Mouse (Mus musculus) forebrain, postnatal 0 days (tissue): ENCODE data around the gene Ptpn1. TPM values are rescaled to one million over a fixed set of nuclear protein-coding genes. Genes with fewer than 3 reads are reported as not detected.

ENCODE experiments used
- ATAC-seq: fragments of 200-750 bp; cut with Nextera tagmentation; 2 replicates; pipeline ENCODE4 v1.8.0; 2017; ENCODE audit warnings: mild to moderate bottlenecking, moderate library complexity
- DNase-seq: peaks from one replicate; pipeline ENCODE4 v3.0.0-alpha.2; 2015
- H3K27ac ChIP-seq: fragments of 300-500 bp; sonication (generic); 2 replicates; pipeline ENCODE4 v1.5.1; 2014; ENCODE audit warnings: low read depth, mild to moderate bottlenecking, antibody characterized with exemption, low read length, moderate library complexity, mixed read lengths
- H3K27me3 ChIP-seq: fragments of 300-500 bp; sonication (generic); 2 replicates; pipeline ENCODE4 v1.6.1; 2014; ENCODE audit warnings: mild to moderate bottlenecking, low read length, mixed read lengths; ENCODE audit not compliant: insufficient read depth
- H3K36me3 ChIP-seq: fragments of 300-500 bp; sonication (generic); 2 replicates; pipeline ENCODE4 v1.6.1; 2014; ENCODE audit warnings: mild to moderate bottlenecking, moderate library complexity; ENCODE audit not compliant: insufficient read depth
- H3K4me1 ChIP-seq: fragments of 300-500 bp; sonication (generic); 2 replicates; pipeline ENCODE4 v1.6.1; 2014; ENCODE audit warnings: antibody characterized with exemption; ENCODE audit not compliant: insufficient read depth
- H3K4me2 ChIP-seq: fragments of 300-500 bp; sonication (generic); 2 replicates; pipeline ENCODE4 v1.6.1; 2014; ENCODE audit warnings: low read depth, mild to moderate bottlenecking, moderate library complexity
- H3K4me3 ChIP-seq: fragments of 300-500 bp; sonication (generic); 2 replicates; pipeline ENCODE4 v1.5.1; 2014; ENCODE audit warnings: low read depth, low read length, mixed read lengths
- H3K9ac ChIP-seq: fragments of 300-500 bp; sonication (generic); 2 replicates; pipeline ENCODE4 v1.6.1; 2014; ENCODE audit warnings: mild to moderate bottlenecking
- H3K9me3 ChIP-seq: fragments of 300-500 bp; sonication (generic); 2 replicates; pipeline ENCODE4 v1.6.1; 2016; ENCODE audit warnings: low read length
- CTCF ChIP-seq: sonication (generic); IDR thresholded peaks from 2 replicates; pipeline ENCODE4 v1.5.1; 2016; ENCODE audit warnings: antibody characterized with exemption, control low read depth, low read depth
- WGBS: fragments of 180-500 bp; shearing (Covaris S2); extraction: QIAGEN DNeasy Blood & Tissue Kit; methylation state at CpG from one replicate; pipeline ENCODE4 v1.1.7; 2014; 5-methylcytosine and 5-hydroxymethylcytosine counted together
- polyA plus RNA-seq: library from polyadenylated mRNA; unstranded; fragments of >200 nt; fragmentation: Nextera tagmentation; extraction: Ambion mirVana; gene quantifications from 2 replicates; pipeline ENCODE4 v1.2.1, GENCODE M21; 2015
- total RNA-seq: library from RNA; depleted of rRNA; stranded (reverse); fragments of >200 nt; gene quantifications from 2 replicates; pipeline ENCODE4 v1.2.3, GENCODE M21; 2014

Gene Ptpn1
- total and polyA plus RNA-seq, 2 experiments from 2014 or later = 47.0 to 75.4 TPM

GRCm38 (mm10) chr2:167920960-167921495 lies 10.8 kb upstream of the Ptpn1 start:
- H3K4me1 ChIP-seq = no peaks in the 10 kb centered on the region
- no peak for TF ChIP-seq CTCF
- no peaks in the 10 kb centered on the region for H3K9me3 ChIP-seq
- no peak overlapping the region for H3K27ac ChIP-seq
- H3K4me3 ChIP-seq = no peak overlapping the region
- no peaks in the 10 kb centered on the region for H3K27me3 ChIP-seq
- H3K4me2 ChIP-seq = no peak overlapping the region
- 82% methylated on average over 9 of the region's 9 CpGs for WGBS
- H3K36me3 ChIP-seq = no peaks in the 10 kb centered on the region
- no peak overlapping the region for H3K9ac ChIP-seq
- ATAC-seq (no peak), DNase-seq (no peak)

GRCm38 (mm10) chr2:167921823-167922222 lies 10.0 kb upstream of the Ptpn1 start:
- no peak for DNase-seq
- Histone ChIP-seq H3K27me3 (no peaks in the 10 kb centered on the region), H3K4me1 (no peaks in the 10 kb centered on the region), H3K36me3 (no peaks in the 10 kb centered on the region), H3K4me2 (no peak overlapping the region), H3K27ac (no peak overlapping the region), H3K9me3 (no peaks in the 10 kb centered on the region), H3K4me3 (no peak overlapping the region), H3K9ac (no peak overlapping the region)
- TF ChIP-seq CTCF = no peak
- 83% methylated on average over 8 of the region's 8 CpGs for WGBS
- no peak for ATAC-seq

GRCm38 (mm10) chr2:167924011-167924410 lies 7.8 kb upstream of the Ptpn1 start:
- Histone ChIP-seq H3K4me1 (no peaks in the 10 kb centered on the region), H3K27me3 (no peaks in the 10 kb centered on the region), H3K4me2 (no peak overlapping the region), H3K36me3 (no peaks in the 10 kb centered on the region), H3K4me3 (no peak overlapping the region), H3K9me3 (no peaks in the 10 kb centered on the region), H3K27ac (no peak overlapping the region), H3K9ac (no peak overlapping the region)
- no peak for DNase-seq
- 88% methylated on average over 5 of the region's 5 CpGs for WGBS
- TF ChIP-seq CTCF = no peak
- no peak for ATAC-seq

GRCm38 (mm10) chr2:167924803-167925604 lies 6.9 kb upstream of the Ptpn1 start:
- H3K9ac ChIP-seq = peak overlapping the region; percentile 34
- H3K27me3 ChIP-seq = no peaks in the 10 kb centered on the region
- no peak overlapping the region for H3K27ac ChIP-seq
- DNase-seq (peak; percentile 68), ATAC-seq (peak; percentile 78)
- H3K36me3 ChIP-seq = no peaks in the 10 kb centered on the region
- TF ChIP-seq CTCF = peak; percentile 15; the same call in 1 of the 2 replicates
- H3K9me3 ChIP-seq = no peaks in the 10 kb centered on the region
- peak overlapping the region; percentile 84 for H3K4me2 ChIP-seq
- WGBS = 2% methylated on average over 29 of the region's 29 CpGs
- no peaks in the 10 kb centered on the region for H3K4me1 ChIP-seq
- peak overlapping the region; percentile 42 for H3K4me3 ChIP-seq

GRCm38 (mm10) chr2:167925841-167926800 lies 5.7 kb upstream of the Ptpn1 start:
- H3K9me3 ChIP-seq = no peaks in the 10 kb centered on the region
- H3K4me1 ChIP-seq = no peaks in the 10 kb centered on the region
- no peak for TF ChIP-seq CTCF
- H3K27ac ChIP-seq = no peak overlapping the region
- WGBS = 81% methylated on average over 11 of the region's 11 CpGs
- H3K9ac ChIP-seq = no peak overlapping the region
- no peaks in the 10 kb centered on the region for H3K27me3 ChIP-seq
- H3K4me3 ChIP-seq = 0 out of 2 replicates have a peak overlapping the region, but pooled peaks have one; percentile 42
- DNase-seq = no peak
- H3K4me2 ChIP-seq = no peak overlapping the region
- ATAC-seq = no peak
- no peaks in the 10 kb centered on the region for H3K36me3 ChIP-seq

- WGBS = 75% methylated on average over 4 of the region's 4 CpGs
- Histone ChIP-seq H3K27me3 (no peaks in the 10 kb centered on the region), H3K36me3 (no peaks in the 10 kb centered on the region), H3K9ac (no peak overlapping the region), H3K27ac (no peak overlapping the region), H3K9me3 (no peaks in the 10 kb centered on the region), H3K4me1 (peaks cover 4% of the 10 kb centered on the region; the same call in 1 of the 2 replicates), H3K4me3 (no peak overlapping the region), H3K4me2 (no peak overlapping the region)
- TF ChIP-seq CTCF = no peak
- DNase-seq (no peak), ATAC-seq (no peak)
These were observed 3.8 kb upstream of the Ptpn1 start for GRCm38 (mm10) chr2:167928002-167928526.
